Mouse (Mus musculus): Measurements from ENCODE around the gene Car14. TPM values are rescaled to one million over a fixed set of nuclear protein-coding genes. Genes with fewer than 3 reads are reported as not detected.
"Not testable (repeated sequence)": the region's sequence is repeated elsewhere in the genome, so short reads cannot be mapped to it uniquely, and the experiment has no call there.

The Car14 gene
- 0.12 and 0.89 TPM in 2 replicates for polyA plus RNA-seq (2014; fragmentation: Nextera tagmentation; extraction: Ambion mirVana)

- peak within 1 kb of the TSS; percentile 62 for H3K4me2 ChIP-seq (ENCODE audit: low read depth, low read length)
- H3K27ac ChIP-seq (ENCODE audit: low read depth, low read length): no peak within 1 kb of the TSS
- WGBS: under 1% methylated on average over 15 of the region's 15 CpGs
- H3K9ac ChIP-seq (replicated peaks; ENCODE audit: low read depth, low read length): peak within 1 kb of the TSS; percentile 26; the same call in 1 of the 2 replicates
- H3K4me1 ChIP-seq (ENCODE audit: control insufficient read depth, insufficient read depth, low read length): peaks cover 9% of the 10 kb centered on the region
- no peaks in the 10 kb centered on the region for H3K36me3 ChIP-seq (ENCODE audit: control insufficient read depth, insufficient read depth, low read length)
- H3K27me3 ChIP-seq (ENCODE audit: control insufficient read depth, insufficient read depth, low read length): no peaks in the 10 kb centered on the region
- H3K4me3 ChIP-seq (ENCODE audit: low read depth, low read length): peak within 1 kb of the TSS; percentile 27
- no peaks in the 10 kb centered on the region for H3K9me3 ChIP-seq (ENCODE audit: control insufficient read depth, low read length)
- ATAC-seq (ENCODE audit: low read depth): 0 out of 2 replicates have a peak, but pooled peaks have one; percentile 22
These were observed at the start of gene Car14 for GRCm38 (mm10) chr3:95904568-95904967. Gene Car14 (minus strand): TSS chr3:95904691.

- H3K27ac ChIP-seq (ENCODE audit: low read depth, low read length): peak overlapping the region; percentile 10; the same call in 1 of the 2 replicates
- 66% methylated on average over 3 of the region's 3 CpGs for WGBS
- H3K4me1 ChIP-seq (ENCODE audit: control insufficient read depth, insufficient read depth, low read length): 0 out of 2 replicates have a peak, but pooled peaks cover 2% of the 10 kb centered on the region
- no peaks in the 10 kb centered on the region for H3K9me3 ChIP-seq (ENCODE audit: control insufficient read depth, low read length)
- no peak overlapping the region for H3K4me2 ChIP-seq (ENCODE audit: low read depth, low read length)
- ATAC-seq (ENCODE audit: low read depth): no peak
- H3K27me3 ChIP-seq (ENCODE audit: control insufficient read depth, insufficient read depth, low read length): no peaks in the 10 kb centered on the region
- no peak overlapping the region for H3K4me3 ChIP-seq (ENCODE audit: low read depth, low read length)
- H3K9ac ChIP-seq (replicated peaks; ENCODE audit: low read depth, low read length): no peak overlapping the region
- H3K36me3 ChIP-seq (ENCODE audit: control insufficient read depth, insufficient read depth, low read length): no peaks in the 10 kb centered on the region
These were observed 49.0 kb upstream of the Car14 start for GRCm38 (mm10) chr3:95953522-95953921.

GRCm38 (mm10) chr3:95953023-95953422, 48.5 kb upstream of the Car14 start:
- Histone ChIP-seq H3K9ac (replicated peaks; ENCODE audit: low read depth, low read length) (no peak overlapping the region), H3K4me2 (ENCODE audit: low read depth, low read length) (no peak overlapping the region), H3K9me3 (ENCODE audit: control insufficient read depth, low read length) (no peaks in the 10 kb centered on the region), H3K27ac (ENCODE audit: low read depth, low read length) (peak overlapping the region; percentile 10; the same call in 1 of the 2 replicates), H3K27me3 (ENCODE audit: control insufficient read depth, insufficient read depth, low read length) (no peaks in the 10 kb centered on the region), H3K4me3 (ENCODE audit: low read depth, low read length) (no peak overlapping the region), H3K4me1 (ENCODE audit: control insufficient read depth, insufficient read depth, low read length) (0 out of 2 replicates have a peak, but pooled peaks cover 2% of the 10 kb centered on the region), H3K36me3 (ENCODE audit: control insufficient read depth, insufficient read depth, low read length) (no peaks in the 10 kb centered on the region)
- no peak for ATAC-seq (ENCODE audit: low read depth)

DNA sequence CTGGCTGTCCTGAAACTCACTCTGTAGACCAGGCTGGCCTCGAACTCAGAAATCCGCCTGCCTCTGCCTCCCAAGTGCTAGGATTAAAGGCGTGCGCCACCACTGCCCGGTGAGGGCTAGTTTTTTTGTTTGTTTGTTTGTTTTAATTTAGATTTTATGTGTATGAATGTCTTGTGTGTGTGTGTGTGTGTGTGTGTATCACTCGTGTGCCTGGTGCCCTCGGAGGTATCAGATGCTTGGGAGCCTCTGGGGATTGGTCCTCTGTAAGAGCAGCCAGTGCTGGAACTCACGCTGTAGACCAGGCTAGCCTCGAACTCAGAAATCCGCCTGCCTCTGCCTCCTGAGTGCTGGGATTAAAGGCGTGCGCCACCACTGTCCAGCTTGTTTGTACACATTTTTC, 47.1 kb upstream of the Car14 start:
- Histone ChIP-seq H3K27ac (ENCODE audit: low read depth, low read length) (peak overlapping the region; percentile 99), H3K4me2 (ENCODE audit: low read depth, low read length) (peak overlapping the region; percentile 65), H3K9ac (replicated peaks; ENCODE audit: low read depth, low read length) (peak overlapping the region; percentile 70), H3K4me3 (ENCODE audit: low read depth, low read length) (peak overlapping the region; percentile 44)
- not testable (repeated sequence) for H3K4me1 ChIP-seq (ENCODE audit: control insufficient read depth, insufficient read depth, low read length); H3K27me3 ChIP-seq (ENCODE audit: control insufficient read depth, insufficient read depth, low read length); H3K9me3 ChIP-seq (ENCODE audit: control insufficient read depth, low read length); H3K36me3 ChIP-seq (ENCODE audit: control insufficient read depth, insufficient read depth, low read length)
- WGBS: 72% methylated on average over 12 of the region's 12 CpGs
- ATAC-seq (ENCODE audit: low read depth): peak; percentile 32

- 1% methylated on average over 49 of the region's 49 CpGs for WGBS
- Histone ChIP-seq H3K4me1 (ENCODE audit: control insufficient read depth, insufficient read depth, low read length) (0 out of 2 replicates have a peak, but pooled peaks cover 2% of the 10 kb centered on the region), H3K27ac (ENCODE audit: low read depth, low read length) (peak overlapping the region; percentile 99), H3K9me3 (ENCODE audit: control insufficient read depth, low read length) (no peaks in the 10 kb centered on the region), H3K9ac (replicated peaks; ENCODE audit: low read depth, low read length) (peak overlapping the region; percentile 70), H3K4me2 (ENCODE audit: low read depth, low read length) (peak overlapping the region; percentile 65), H3K36me3 (ENCODE audit: control insufficient read depth, insufficient read depth, low read length) (no peaks in the 10 kb centered on the region), H3K4me3 (ENCODE audit: low read depth, low read length) (peak overlapping the region; percentile 44), H3K27me3 (ENCODE audit: control insufficient read depth, insufficient read depth, low read length) (no peaks in the 10 kb centered on the region)
- peak; percentile 96 for ATAC-seq (ENCODE audit: low read depth)
These were observed 46.5 kb upstream of the Car14 start for GRCm38 (mm10) chr3:95950763-95951551.

DNA sequence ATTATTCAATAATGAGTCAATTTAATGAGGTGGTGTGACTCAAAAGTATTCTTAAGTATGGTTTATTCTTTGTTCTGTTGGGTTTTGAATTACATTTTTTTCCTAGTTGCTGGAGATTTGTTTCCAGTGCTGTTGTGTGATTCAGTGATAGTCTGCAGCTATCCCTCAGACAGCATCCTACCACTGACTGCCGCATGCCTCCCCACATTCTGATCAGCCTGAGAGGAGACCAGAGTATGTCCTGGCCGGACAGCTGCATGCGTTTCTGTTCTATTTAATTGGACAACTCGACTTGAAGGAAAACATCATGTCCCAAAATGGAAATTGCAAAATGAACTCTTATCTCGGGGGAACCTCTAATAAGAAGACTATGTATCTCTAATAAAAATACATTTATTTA, 43.8 kb upstream of the Car14 start:
- 92% methylated on average over 5 of the region's 5 CpGs for WGBS
- H3K27me3 ChIP-seq (ENCODE audit: control insufficient read depth, insufficient read depth, low read length): no peaks in the 10 kb centered on the region
- H3K36me3 ChIP-seq (ENCODE audit: control insufficient read depth, insufficient read depth, low read length): peaks cover 5% of the 10 kb centered on the region; the same call in 1 of the 2 replicates
- ATAC-seq (ENCODE audit: low read depth): no peak
- no peaks in the 10 kb centered on the region for H3K9me3 ChIP-seq (ENCODE audit: control insufficient read depth, low read length)
- H3K27ac ChIP-seq (ENCODE audit: low read depth, low read length): no peak overlapping the region
- no peak overlapping the region for H3K4me2 ChIP-seq (ENCODE audit: low read depth, low read length)
- H3K4me1 ChIP-seq (ENCODE audit: control insufficient read depth, insufficient read depth, low read length): 0 out of 2 replicates have a peak, but pooled peaks cover 2% of the 10 kb centered on the region
- H3K9ac ChIP-seq (replicated peaks; ENCODE audit: low read depth, low read length): no peak overlapping the region
- no peak overlapping the region for H3K4me3 ChIP-seq (ENCODE audit: low read depth, low read length)

- no peaks in the 10 kb centered on the region for H3K27me3 ChIP-seq (ENCODE audit: control insufficient read depth, insufficient read depth, low read length)
- peaks cover 8% of the 10 kb centered on the region; the same call in 1 of the 2 replicates for H3K36me3 ChIP-seq (ENCODE audit: control insufficient read depth, insufficient read depth, low read length)
- H3K9ac ChIP-seq (replicated peaks; ENCODE audit: low read depth, low read length): no peak overlapping the region
- no peaks in the 10 kb centered on the region for H3K4me1 ChIP-seq (ENCODE audit: control insufficient read depth, insufficient read depth, low read length)
- WGBS: 79% methylated on average over 14 of the region's 14 CpGs
- no peak overlapping the region for H3K4me3 ChIP-seq (ENCODE audit: low read depth, low read length)
- no peak overlapping the region for H3K27ac ChIP-seq (ENCODE audit: low read depth, low read length)
- no peaks in the 10 kb centered on the region for H3K9me3 ChIP-seq (ENCODE audit: control insufficient read depth, low read length)
- no peak overlapping the region for H3K4me2 ChIP-seq (ENCODE audit: low read depth, low read length)
- no peak for ATAC-seq (ENCODE audit: low read depth)
These were observed 41.3 kb upstream of the Car14 start for GRCm38 (mm10) chr3:95945731-95946240.

DNA sequence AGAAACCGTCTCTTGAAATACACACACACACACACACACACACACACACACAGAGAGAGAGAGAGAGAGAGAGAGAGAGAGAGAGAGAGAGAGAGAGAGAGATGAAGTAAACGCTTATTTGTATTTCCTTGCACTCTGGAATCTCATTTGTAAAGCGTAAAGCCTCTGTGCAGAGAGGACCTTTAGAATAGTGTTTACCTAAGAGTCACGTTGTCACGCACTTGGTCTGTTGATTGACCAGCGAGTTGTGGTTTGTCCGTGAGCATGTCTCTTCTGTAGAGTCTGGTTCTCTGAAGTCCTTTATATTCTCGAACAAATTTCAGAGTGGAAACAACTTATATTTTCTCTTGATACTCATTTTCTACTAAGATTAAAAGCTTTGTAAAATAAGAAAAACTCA, 40.3 kb upstream of the Car14 start:
- no peak overlapping the region for H3K4me3 ChIP-seq (ENCODE audit: low read depth, low read length)
- no peak overlapping the region for H3K4me2 ChIP-seq (ENCODE audit: low read depth, low read length)
- H3K9me3 ChIP-seq (ENCODE audit: control insufficient read depth, low read length): no peaks in the 10 kb centered on the region
- H3K36me3 ChIP-seq (ENCODE audit: control insufficient read depth, insufficient read depth, low read length): peaks cover 17% of the 10 kb centered on the region; the same call in 1 of the 2 replicates
- H3K27me3 ChIP-seq (ENCODE audit: control insufficient read depth, insufficient read depth, low read length): no peaks in the 10 kb centered on the region
- H3K27ac ChIP-seq (ENCODE audit: low read depth, low read length): no peak overlapping the region
- H3K9ac ChIP-seq (replicated peaks; ENCODE audit: low read depth, low read length): no peak overlapping the region
- no peaks in the 10 kb centered on the region for H3K4me1 ChIP-seq (ENCODE audit: control insufficient read depth, insufficient read depth, low read length)
- WGBS: 91% methylated on average over 8 of the region's 8 CpGs
- ATAC-seq (ENCODE audit: low read depth): no peak

- WGBS: 93% methylated on average over 7 of the region's 7 CpGs
- peaks cover 23% of the 10 kb centered on the region; the same call in 1 of the 2 replicates for H3K36me3 ChIP-seq (ENCODE audit: control insufficient read depth, insufficient read depth, low read length)
- no peak for ATAC-seq (ENCODE audit: low read depth)
These were observed 38.7 kb upstream of the Car14 start for GRCm38 (mm10) chr3:95943226-95943625.

More at GRCm38 (mm10) chr3:95943226-95943625, 38.7 kb upstream of the Car14 start:
- H3K27me3 ChIP-seq (ENCODE audit: control insufficient read depth, insufficient read depth, low read length): no peaks in the 10 kb centered on the region
- no peaks in the 10 kb centered on the region for H3K4me1 ChIP-seq (ENCODE audit: control insufficient read depth, insufficient read depth, low read length)
- no peak overlapping the region for H3K27ac ChIP-seq (ENCODE audit: low read depth, low read length)
- H3K4me2 ChIP-seq (ENCODE audit: low read depth, low read length): no peak overlapping the region
- H3K9me3 ChIP-seq (ENCODE audit: control insufficient read depth, low read length): no peaks in the 10 kb centered on the region
- no peak overlapping the region for H3K4me3 ChIP-seq (ENCODE audit: low read depth, low read length)
- no peak overlapping the region for H3K9ac ChIP-seq (replicated peaks; ENCODE audit: low read depth, low read length)

All from neural tube, embryonic 14.5 days (tissue).